Mouse (Mus musculus): ENCODE results near the gene Gsg1l.

GRCm38 (mm10) chr7:125868570-125868969, 213.6 kb downstream of the Gsg1l start:
- TF ChIP-seq CTCF (IDR thresholded peaks at IDR 0.05; ENCODE audit: extremely low read depth, insufficient read depth, insufficient read length, insufficient replicate concordance) (no peak), POLR2A (IDR thresholded peaks at IDR 0.05; ENCODE audit: low read depth, low read length) (no peak)
